Mouse (Mus musculus) spleen, adult 2 months (tissue): ENCODE measurements around the gene Dlgap4. TPM values are rescaled to one million over a fixed set of nuclear protein-coding genes. Genes with fewer than 3 reads are reported as not detected.

Experiments used
- DNase-seq, 2 experiments: peaks; one replicate each; pipeline versions ENCODE4 v3.0.0 to v3.0.0-alpha.2; 2012 to 2021; ENCODE audit warnings: low spot score in 2 of 2, low read depth in 1 of 2
- H3K27ac ChIP-seq: fragments of 200-500 bp; 2 replicates; pipeline ENCODE4 v1.5.1; 2012; ENCODE audit warnings: low read length, inconsistent platforms; ENCODE audit not compliant: insufficient read depth
- H3K27me3 ChIP-seq: fragments of 200-500 bp; 2 replicates; pipeline ENCODE4 v1.6.1; 2012; ENCODE audit warnings: mild to moderate bottlenecking, moderate library complexity, low read length, inconsistent platforms; ENCODE audit not compliant: control insufficient read depth, insufficient read depth
- H3K36me3 ChIP-seq: fragments of 200-500 bp; 2 replicates; pipeline ENCODE4 v1.6.1; 2012; ENCODE audit warnings: mild to moderate bottlenecking, low read length, inconsistent platforms; ENCODE audit not compliant: control insufficient read depth, insufficient read depth
- H3K4me1 ChIP-seq: fragments of 200-500 bp; 2 replicates; pipeline ENCODE4 v1.6.1; 2011; ENCODE audit warnings: inconsistent platforms; ENCODE audit not compliant: control insufficient read depth, insufficient read depth, insufficient read length
- H3K4me3 ChIP-seq: fragments of 200-500 bp; 2 replicates; pipeline ENCODE4 v1.5.1; 2011; ENCODE audit warnings: mild to moderate bottlenecking, inconsistent platforms; ENCODE audit not compliant: insufficient read depth, insufficient read length; ENCODE audit errors: extremely low read depth
- CTCF ChIP-seq: fragments of 200-500 bp; IDR thresholded peaks from 2 replicates; pipeline ENCODE4 v1.5.1; 2011; ENCODE audit warnings: mild to moderate bottlenecking, inconsistent platforms; ENCODE audit not compliant: insufficient read depth, insufficient read length, insufficient replicate concordance; ENCODE audit errors: extremely low read depth
- POLR2A ChIP-seq: fragments of 200-500 bp; IDR thresholded peaks from 2 replicates; pipeline ENCODE4 v1.6.1; 2011; ENCODE audit warnings: low read depth, low read length, inconsistent platforms
- WGBS: fragments of 180-500 bp; shearing (Covaris S2); methylation state at CpG from one replicate; pipeline ENCODE4 v1.1.7; 2018; 5-methylcytosine and 5-hydroxymethylcytosine counted together
- polyA plus RNA-seq: library from polyadenylated mRNA; depleted of rRNA; stranded (reverse); fragments of >200 nt; gene quantifications from 2 replicates; pipeline ENCODE4 v1.2.3, GENCODE M21; 2012

Gene Dlgap4
- polyA plus RNA-seq, 1 experiment = 61.8 TPM

- no peaks in the 10 kb centered on the region for H3K36me3 ChIP-seq
- H3K27ac ChIP-seq = peak overlapping the region; percentile 88; the same call in 1 of the 2 replicates
- peaks cover 2% of the 10 kb centered on the region; the same call in 1 of the 2 replicates for H3K4me1 ChIP-seq
- WGBS = under 1% methylated on average over 17 of the region's 17 CpGs
- peak overlapping the region; percentile 96 for H3K4me3 ChIP-seq
- TF ChIP-seq POLR2A (no peak), CTCF (no peak)
- H3K27me3 ChIP-seq = no peaks in the 10 kb centered on the region
- no peak for DNase-seq
Observed at GRCm38 (mm10) chr2:156721554-156722070, 108.1 kb downstream of the Dlgap4 start.

- peak in 1 of 2 experiments; percentile 32 for DNase-seq
- peak overlapping the region; percentile 96 for H3K4me3 ChIP-seq
- TF ChIP-seq CTCF (no peak), POLR2A (0 out of 2 replicates have a peak, but pooled peaks have one; percentile 5)
- H3K27me3 ChIP-seq = no peaks in the 10 kb centered on the region
- WGBS = 3% methylated on average over 15 of the region's 15 CpGs
- H3K27ac ChIP-seq = peak overlapping the region; percentile 88; the same call in 1 of the 2 replicates
- no peaks in the 10 kb centered on the region for H3K36me3 ChIP-seq
- H3K4me1 ChIP-seq = peaks cover 2% of the 10 kb centered on the region; the same call in 1 of the 2 replicates
Observed at GRCm38 (mm10) chr2:156722071-156722575, 108.6 kb downstream of the Dlgap4 start.

- no peaks in the 10 kb centered on the region for H3K36me3 ChIP-seq
- no peak overlapping the region for H3K4me3 ChIP-seq
- no peak for TF ChIP-seq CTCF
- no peak for TF ChIP-seq POLR2A
- no peak overlapping the region for H3K27ac ChIP-seq
- WGBS = 75% methylated on average over 5 of the region's 5 CpGs
- no peak for DNase-seq
- H3K4me1 ChIP-seq = peaks cover 2% of the 10 kb centered on the region; the same call in 1 of the 2 replicates
- H3K27me3 ChIP-seq = no peaks in the 10 kb centered on the region
Observed at GRCm38 (mm10) chr2:156722752-156723151, 109.2 kb downstream of the Dlgap4 start.

GRCm38 (mm10) chr2:156723899-156724523 lies 110.5 kb downstream of the Dlgap4 start:
- H3K27me3 ChIP-seq = no peaks in the 10 kb centered on the region
- peaks cover 2% of the 10 kb centered on the region; the same call in 1 of the 2 replicates for H3K4me1 ChIP-seq
- 73% methylated on average over 1 of the region's 1 CpGs for WGBS
- no peak overlapping the region for H3K27ac ChIP-seq
- DNase-seq = no peak
- TF ChIP-seq CTCF = no peak
- no peak for TF ChIP-seq POLR2A
- H3K4me3 ChIP-seq = no peak overlapping the region
- H3K36me3 ChIP-seq = no peaks in the 10 kb centered on the region

- no peak overlapping the region for H3K27ac ChIP-seq
- no peak overlapping the region for H3K4me3 ChIP-seq
- WGBS = 98% methylated on average over 4 of the region's 4 CpGs
- H3K36me3 ChIP-seq = no peaks in the 10 kb centered on the region
- H3K27me3 ChIP-seq = no peaks in the 10 kb centered on the region
- peaks cover 2% of the 10 kb centered on the region; the same call in 1 of the 2 replicates for H3K4me1 ChIP-seq
- DNase-seq = no peak
- TF ChIP-seq CTCF = no peak
- TF ChIP-seq POLR2A = no peak
Observed at GRCm38 (mm10) chr2:156724871-156725270, 111.4 kb downstream of the Dlgap4 start.

- no peak for DNase-seq
- H3K4me3 ChIP-seq = no peak overlapping the region
- no peak overlapping the region for H3K27ac ChIP-seq
- TF ChIP-seq CTCF = no peak
- no peak for TF ChIP-seq POLR2A
- WGBS = 69% methylated on average over 7 of the region's 7 CpGs
- peaks cover 4% of the 10 kb centered on the region; the same call in 1 of the 2 replicates for H3K4me1 ChIP-seq
- no peaks in the 10 kb centered on the region for H3K27me3 ChIP-seq
- no peaks in the 10 kb centered on the region for H3K36me3 ChIP-seq
Observed at GRCm38 (mm10) chr2:156726344-156726743, 112.8 kb downstream of the Dlgap4 start.
